Mouse (Mus musculus) G1E-ER4 (cell line): Measurements from ENCODE around the gene Cysltr1. TPM values are rescaled to one million over a fixed set of nuclear protein-coding genes. Genes with fewer than 3 reads are reported as not detected.

Source experiments
- GATA1 ChIP-seq: IDR thresholded peaks from one replicate; pipeline ENCODE4 v1.8.0; 2012; ENCODE audit warnings: low read length, inconsistent platforms
- polyA plus RNA-seq: library from polyadenylated mRNA; stranded (reverse); fragments of >175 nt; gene quantifications from 2 replicates; pipeline ENCODE4 v1.2.3, GENCODE M21; 2012

Cysltr1 gene
- not detected in 2 replicates for polyA plus RNA-seq

DNA sequence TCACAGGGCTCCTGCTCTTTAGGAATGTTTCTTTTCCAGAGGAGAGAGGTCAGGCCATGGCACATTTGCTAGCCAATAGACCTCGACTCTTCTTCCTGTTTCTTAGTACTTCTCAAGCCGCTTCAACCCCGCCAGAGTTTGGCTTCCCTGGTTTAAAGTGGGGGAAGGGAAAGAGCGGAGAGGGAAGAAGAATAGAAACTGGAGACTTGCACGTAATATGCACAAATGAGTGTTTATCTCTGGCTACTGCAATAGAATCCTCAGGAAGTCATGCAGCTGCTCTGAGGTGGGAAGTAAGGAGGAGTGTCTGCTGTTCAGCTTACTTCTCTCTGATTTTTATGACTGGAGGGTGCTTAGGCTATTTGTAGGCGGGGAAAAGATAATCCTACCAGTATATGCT is at the start of gene Cysltr1:
TSS of gene Cysltr1 (minus strand) at position 294 of the 400 bp plus-strand sequence.
- TF ChIP-seq GATA1, result no peak

DNA sequence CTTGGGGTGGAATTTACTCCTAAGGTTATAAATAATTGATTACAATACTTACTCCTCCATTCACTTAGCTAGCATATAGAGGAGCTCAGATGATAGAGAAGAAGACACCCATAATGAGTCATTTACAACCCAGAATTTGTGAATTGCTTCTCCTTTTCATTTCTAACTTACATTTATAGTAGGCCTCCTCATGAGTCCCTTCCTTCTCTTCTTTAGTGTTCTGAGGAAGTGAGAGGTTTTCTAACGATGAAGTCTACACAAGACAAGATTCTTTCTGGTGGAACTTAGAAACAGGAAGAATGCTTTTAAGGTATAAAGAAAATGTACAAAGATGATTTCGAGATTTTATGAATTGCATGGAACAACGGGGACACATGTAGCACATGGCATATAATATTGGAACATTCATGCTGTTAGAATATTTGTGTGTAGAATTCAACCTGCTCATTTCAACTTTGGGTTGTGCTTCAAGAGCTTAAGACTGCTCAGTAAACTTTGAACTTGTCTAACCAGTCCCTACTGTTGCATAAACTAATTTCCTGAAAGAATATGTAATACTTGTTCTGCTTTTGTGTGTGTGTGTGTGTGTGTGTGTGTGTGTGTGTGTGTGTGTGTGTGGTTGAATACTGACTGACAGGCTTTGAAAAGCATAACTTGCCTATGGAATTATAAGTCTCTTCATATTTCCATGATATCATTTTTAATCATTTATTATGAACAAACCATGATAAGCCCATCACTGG is 31.5 kb upstream of the Cysltr1 start:
- no peak for TF ChIP-seq GATA1

DNA sequence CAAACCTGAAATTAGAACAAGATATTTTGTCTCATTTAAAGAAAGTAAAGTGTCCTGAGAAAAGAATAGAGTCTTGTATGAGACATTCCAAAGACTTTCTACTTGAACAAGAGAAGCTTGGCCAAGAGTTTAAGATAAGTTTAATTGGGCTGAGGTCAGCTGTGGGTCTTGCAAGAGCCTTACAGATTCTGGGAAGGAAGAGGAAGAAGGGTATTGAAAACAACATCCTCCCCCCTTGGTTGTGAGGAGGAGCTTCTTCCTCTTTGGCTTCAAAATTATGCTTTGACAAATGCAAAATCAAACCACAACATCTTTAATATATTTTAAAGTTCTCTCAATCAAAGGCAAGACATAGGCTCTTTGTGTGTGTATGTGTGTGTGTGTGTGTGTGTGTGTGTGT is 30.1 kb upstream of the Cysltr1 start:
- TF ChIP-seq GATA1, result no peak

DNA sequence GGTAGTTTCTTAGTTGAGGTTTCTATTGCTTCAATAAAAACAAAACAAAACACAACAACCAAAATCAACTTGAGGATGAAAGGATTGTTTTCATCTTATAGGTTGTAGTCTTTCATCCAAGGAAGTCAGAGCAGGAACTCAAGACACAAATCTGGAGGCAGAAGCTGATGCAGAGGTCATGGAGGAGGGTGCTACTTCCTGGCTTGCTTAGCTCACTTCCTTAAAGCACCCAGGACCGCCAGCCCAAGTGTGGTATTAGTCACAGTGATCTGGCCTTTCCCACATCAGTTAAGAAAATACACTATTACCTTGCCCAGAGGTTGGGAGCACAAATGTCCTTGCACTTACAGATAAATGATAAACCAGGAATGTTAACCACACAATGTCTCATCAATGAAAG is 25.0 kb upstream of the Cysltr1 start:
- no peak for TF ChIP-seq GATA1

DNA sequence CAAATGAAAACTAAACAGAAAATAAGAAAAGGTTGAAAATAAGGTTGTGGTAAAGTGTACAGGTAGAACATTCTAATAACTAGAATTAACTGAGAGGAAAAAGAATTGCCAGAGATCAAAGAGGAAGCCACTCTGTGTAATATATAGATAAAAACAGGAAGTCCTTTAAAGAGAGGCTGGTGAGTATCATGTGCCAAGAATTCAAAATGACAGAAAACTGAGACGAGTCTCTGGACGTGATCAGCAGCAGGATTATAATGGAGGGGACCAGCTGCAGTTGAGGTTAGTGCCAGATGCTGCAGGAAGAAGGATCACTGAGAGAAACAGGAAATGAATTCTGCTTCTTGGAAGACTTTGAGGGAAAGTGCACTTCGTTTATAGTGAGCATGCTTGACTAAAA is 20.2 kb upstream of the Cysltr1 start:
- no peak for TF ChIP-seq GATA1

DNA sequence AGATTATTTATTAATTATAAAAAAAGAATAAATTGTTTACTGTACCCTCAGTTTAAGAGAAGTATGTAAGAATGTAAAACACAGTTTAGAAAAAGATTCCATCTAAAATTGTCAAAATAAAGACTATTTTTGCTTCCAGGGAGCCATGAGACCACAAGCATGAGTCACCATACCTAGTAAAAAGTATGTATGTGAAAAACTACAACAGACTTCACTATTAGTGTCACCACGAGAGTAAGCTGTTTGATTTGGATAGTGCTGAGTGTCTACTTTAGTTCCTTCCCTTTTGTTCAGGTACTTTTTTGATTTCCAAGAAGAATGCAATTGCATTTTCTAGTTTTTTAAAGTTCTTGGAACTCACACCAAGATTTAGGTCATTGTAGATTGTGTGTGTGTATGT is 19.0 kb upstream of the Cysltr1 start:
- TF ChIP-seq GATA1, result no peak

DNA sequence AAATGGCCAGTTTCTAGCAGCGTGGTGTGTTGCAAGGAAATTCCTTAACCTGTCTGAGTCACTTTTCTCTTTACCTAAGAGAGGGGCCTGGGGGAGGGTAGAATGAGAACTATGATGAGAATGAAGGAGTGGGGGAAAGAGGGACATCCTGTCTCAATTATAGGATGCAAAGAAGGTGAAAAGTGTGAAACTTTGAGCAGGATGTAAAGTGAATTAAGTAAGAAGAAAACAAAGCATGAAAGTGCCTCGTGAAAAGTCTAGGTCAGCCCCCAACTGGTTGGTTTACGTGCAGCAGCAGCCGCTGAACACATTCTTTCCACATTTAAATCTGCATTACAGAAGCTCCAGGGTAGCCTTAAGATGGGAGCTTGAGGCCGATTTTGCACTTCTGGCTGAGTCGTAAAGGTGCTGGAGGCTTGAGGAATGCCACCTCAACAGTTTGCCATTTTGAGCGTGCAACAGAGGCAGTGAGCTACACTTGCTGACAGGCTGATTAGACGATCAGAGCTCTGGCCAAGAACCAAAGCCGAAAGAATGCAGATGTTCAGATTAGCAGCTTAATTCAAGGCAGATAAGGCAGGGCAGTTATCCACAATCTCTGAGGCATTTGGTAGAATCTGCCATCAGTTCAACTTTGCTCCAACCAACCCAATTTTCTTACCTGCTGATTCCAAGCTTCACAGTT is 763 bp downstream of the Cysltr1 start:
- no peak for TF ChIP-seq GATA1

DNA sequence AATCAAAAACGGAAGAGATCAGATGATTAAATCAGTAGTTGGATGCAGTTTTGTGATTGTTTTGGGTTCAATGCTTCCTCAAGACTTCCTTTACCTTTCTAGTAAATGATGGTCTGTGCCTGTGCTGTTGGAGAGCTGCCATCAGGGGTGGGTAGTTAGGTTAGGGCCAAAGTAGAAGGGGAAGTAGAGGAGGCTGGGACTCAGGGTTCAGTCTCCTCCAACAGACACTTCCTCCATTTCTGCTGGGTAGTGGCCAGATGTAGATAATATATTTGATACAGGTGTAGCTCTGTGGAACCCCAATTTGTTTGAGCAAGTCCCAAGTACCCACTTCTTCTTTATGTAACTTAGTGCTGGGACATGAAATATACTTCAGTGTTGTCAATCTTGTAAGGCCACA is 7.6 kb downstream of the Cysltr1 start:
- no peak for TF ChIP-seq GATA1

DNA sequence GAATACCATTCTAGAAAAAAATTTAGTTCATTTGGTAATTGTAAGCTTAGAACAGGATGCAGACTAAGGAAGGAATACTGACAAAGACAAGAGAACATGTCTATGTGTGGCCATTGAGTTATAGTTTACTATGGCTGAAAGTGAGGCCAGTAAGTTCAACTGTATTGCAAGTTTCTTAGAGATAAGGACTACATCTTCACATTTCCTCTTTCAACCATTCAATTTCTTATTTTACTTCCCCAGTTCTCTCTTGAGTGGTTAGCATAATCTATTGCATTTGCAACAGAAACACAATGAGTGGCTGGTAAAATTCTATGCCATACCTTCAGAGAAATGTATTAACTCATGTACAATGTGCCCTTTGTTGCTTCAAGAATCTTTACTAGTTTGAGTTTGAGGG is 9.6 kb downstream of the Cysltr1 start:
- TF ChIP-seq GATA1, result no peak

DNA sequence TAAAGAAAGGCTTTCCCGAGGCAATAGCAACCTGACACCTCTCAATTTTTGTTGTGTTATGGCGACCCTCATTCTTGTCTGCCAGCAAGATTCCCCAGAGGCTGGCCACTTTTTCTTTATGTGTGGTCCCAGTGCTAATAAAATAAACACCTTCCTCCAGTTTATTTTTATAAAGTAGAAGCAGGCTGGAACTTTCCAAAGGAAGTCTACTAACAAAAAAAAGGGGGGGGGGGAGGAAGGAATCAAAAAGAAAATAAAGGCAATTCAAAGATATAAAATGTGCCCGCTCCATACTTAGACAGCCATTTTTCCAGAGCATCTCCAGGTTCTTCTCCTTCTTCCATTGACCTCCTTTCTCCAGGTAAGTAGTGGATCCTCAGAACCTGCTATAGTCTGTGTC is 20.6 kb downstream of the Cysltr1 start, which contains the start of gene Gm5127:
TSS of gene Gm5127 (plus strand) at position 301 of the 400 bp plus-strand sequence.
- TF ChIP-seq GATA1, result no peak

DNA sequence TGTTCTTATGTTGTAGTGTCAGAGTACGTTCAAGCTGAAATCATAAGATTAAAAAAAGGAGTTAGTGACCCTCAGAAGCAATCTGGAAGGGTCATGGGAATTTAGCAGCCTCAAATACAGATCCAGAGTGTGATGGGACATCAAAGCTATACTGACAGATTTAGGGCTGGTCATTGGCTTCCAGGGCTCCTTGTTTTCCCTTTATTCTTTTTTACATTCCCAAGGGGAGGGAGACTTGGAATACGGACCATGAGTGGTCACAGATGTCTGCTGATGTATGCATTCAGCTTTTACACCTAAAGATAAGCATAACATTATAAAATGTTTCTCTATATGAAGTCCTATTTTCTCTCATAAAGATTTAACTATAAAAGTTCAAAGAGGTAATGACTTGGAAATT is 21.3 kb downstream of the Cysltr1 start:
- no peak for TF ChIP-seq GATA1

DNA sequence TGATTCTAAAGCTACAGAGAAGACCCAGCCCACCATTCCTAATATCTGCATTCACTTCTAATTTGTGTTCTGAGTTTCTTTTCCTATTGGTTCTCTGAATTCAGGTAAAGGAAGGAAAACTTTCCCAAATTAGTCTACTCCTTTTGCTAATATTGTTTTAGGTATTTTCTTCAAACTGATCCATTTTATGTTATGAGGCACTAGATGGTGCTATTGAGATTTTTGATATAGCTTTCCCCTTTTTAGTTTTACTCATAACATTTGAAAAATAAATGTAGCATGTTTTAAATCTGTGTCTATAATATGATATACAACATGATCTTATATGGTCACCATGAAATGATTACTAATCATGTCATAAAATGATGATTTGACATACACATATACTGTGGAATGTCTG is 23.1 kb downstream of the Cysltr1 start:
- no peak for TF ChIP-seq GATA1

DNA sequence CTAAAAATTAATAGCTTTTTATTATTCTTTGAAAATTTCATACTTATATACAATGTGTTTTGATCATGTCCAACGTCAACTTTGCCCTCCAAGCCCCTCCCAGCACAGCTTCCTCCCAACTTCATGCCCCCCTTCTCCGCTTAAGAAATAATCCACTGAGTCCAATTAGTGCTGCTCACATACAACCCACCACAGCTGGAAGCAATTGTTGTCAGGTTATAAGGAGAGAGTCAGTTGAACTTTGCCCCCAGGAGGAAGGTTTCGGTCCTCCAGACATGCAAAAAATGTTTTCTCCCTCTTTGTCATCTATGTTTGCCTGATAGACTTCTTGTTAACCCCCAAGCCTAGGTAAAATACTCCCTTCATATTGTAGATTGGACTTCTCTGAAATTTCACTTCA is 24.5 kb downstream of the Cysltr1 start:
- TF ChIP-seq GATA1, result no peak

DNA sequence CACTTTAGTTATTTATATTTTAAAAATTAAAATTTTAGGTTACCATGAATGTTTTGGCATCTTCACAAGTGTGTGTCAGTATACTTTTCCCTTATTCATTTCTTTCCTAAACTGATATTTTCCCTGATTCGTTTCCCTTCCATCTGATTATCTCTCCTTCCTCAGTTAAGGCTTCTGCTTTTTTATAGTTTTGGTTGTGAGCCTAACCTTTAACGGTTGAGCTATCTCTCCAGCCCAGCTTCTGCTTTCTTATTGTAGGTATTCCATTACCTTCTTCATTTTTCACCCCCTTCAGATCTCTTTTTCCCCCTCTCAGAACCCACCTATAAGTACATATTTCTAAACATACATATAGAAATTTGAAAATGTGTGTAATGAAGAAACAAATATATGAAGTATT is 48.0 kb downstream of the Cysltr1 start:
- no peak for TF ChIP-seq GATA1

DNA sequence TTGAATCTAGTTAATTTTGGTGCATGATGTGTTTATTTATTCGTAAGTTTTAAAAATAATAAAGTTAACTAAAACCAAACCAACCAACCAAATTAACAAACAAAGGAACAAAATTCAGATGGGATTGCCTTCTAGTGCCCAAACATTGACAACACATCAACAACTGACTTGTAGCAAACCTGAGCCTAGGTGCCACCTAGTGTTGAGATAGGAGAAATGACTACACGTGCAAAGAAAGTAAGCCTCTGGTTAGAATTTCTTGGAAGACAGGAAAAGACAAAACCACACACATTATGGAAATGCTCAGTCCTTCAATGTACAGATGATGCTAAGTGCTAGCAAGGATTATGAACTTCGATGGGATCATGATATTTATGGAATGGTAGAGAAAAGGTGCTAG is 67.1 kb downstream of the Cysltr1 start:
- no peak for TF ChIP-seq GATA1

Other genes with a start within 250 kb of the Cysltr1 start
- not detected in 2 replicates for gene Fndc3c1, start 118.3 kb downstream of the Cysltr1 start, polyA plus RNA-seq
- gene Gm5127, start 20.5 kb downstream of the Cysltr1 start, polyA plus RNA-seq, result not detected in 2 replicates
- not detected in 2 replicates for gene Rtl3, start 237.0 kb upstream of the Cysltr1 start, polyA plus RNA-seq